Mouse (Mus musculus): ENCODE results near the gene Zfp654. TPM values are rescaled to one million over a fixed set of nuclear protein-coding genes. Genes with fewer than 3 reads are reported as not detected.

Gene Zfp654
- polyA plus RNA-seq, 1 experiment from 2014 or later = 5.6 TPM

Other genes starting within 250 kb of the Zfp654 start
- not detected in 2 replicates for gene Csnka2ip, start 249.2 kb downstream of the Zfp654 start, polyA plus RNA-seq (2015; fragmentation: Nextera tagmentation; extraction: Ambion mirVana)
- 21.7 and 23.6 TPM in 2 replicates for gene 4930453N24Rik, start 80.5 kb downstream of the Zfp654 start, polyA plus RNA-seq (2015; fragmentation: Nextera tagmentation; extraction: Ambion mirVana)
- 68.8 and 69.7 TPM in 2 replicates for gene Cggbp1, start 344 bp upstream of the Zfp654 start, polyA plus RNA-seq (2015; fragmentation: Nextera tagmentation; extraction: Ambion mirVana)